Mouse (Mus musculus): ENCODE data around the gene Flvcr2. TPM values are rescaled to one million over a fixed set of nuclear protein-coding genes. Genes with fewer than 3 reads are reported as not detected.

Gene Flvcr2
- polyA plus RNA-seq, 1 experiment from 2014 or later = 2.3 TPM

DNA sequence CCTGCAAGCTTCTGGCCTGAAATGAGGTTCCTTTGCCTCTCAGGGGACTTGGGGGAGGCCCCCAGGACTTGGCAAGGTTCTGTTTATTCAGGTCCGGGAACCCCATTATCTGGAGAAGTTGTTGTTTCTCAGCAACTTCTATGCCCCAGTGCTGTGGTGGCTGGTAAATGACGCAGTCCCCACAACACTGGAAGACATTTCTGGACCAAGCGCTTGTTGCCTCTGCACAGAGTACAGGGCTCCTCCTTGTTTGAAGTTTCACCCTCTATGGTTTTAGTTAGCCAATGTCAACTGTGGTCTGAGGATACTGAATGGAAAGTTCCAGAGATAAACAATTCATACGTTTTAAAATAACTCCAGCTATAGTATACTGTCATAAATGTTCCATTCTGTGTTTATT is 39.4 kb upstream of the Flvcr2 start:
- no peak overlapping the region for H3K27ac ChIP-seq (replicated peaks)
- no peaks in the 10 kb centered on the region for H3K36me3 ChIP-seq
- H3K9ac ChIP-seq = no peak overlapping the region
- no peak for ATAC-seq (ENCODE audit: insufficient number of reproducible peaks, low FRiP score, low TSS enrichment, low read depth)
- H3K4me3 ChIP-seq (replicated peaks) = no peak overlapping the region
- 72% methylated on average over 4 of the region's 4 CpGs for WGBS
- no peak overlapping the region for H3K4me2 ChIP-seq (replicated peaks)
- 0 out of 2 replicates have a peak, but pooled peaks cover 7% of the 10 kb centered on the region for H3K27me3 ChIP-seq
- no peaks in the 10 kb centered on the region for H3K9me3 ChIP-seq (replicated peaks)
- H3K4me1 ChIP-seq = peaks cover 31% of the 10 kb centered on the region

DNA sequence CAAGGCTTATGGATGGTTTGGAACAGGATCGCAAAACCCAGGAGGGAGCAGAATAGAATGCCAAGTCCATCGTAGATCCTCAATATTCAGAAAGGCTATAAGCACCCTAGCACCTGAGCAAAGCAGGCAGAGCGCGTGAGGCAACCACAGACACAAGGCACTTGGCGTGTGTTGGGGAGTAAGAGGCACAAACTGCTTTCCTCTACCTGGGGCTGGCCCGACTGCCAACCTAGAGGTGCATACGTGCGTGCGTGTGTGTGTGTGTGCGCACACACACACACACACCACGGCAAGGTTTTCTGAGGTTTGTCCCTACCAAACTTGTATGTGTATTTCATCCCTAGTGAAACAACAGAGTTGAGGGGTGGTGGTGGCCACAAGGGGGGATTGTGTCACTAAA is 38.9 kb upstream of the Flvcr2 start:
- no peak for ATAC-seq (ENCODE audit: insufficient number of reproducible peaks, low FRiP score, low TSS enrichment, low read depth)
- WGBS = 86% methylated on average over 11 of the region's 11 CpGs
- H3K36me3 ChIP-seq = no peaks in the 10 kb centered on the region
- H3K4me3 ChIP-seq (replicated peaks) = no peak overlapping the region
- H3K9me3 ChIP-seq (replicated peaks) = no peaks in the 10 kb centered on the region
- H3K27me3 ChIP-seq = 0 out of 2 replicates have a peak, but pooled peaks cover 7% of the 10 kb centered on the region
- no peak overlapping the region for H3K9ac ChIP-seq
- H3K4me2 ChIP-seq (replicated peaks) = no peak overlapping the region
- H3K27ac ChIP-seq (replicated peaks) = no peak overlapping the region
- peaks cover 31% of the 10 kb centered on the region for H3K4me1 ChIP-seq

DNA sequence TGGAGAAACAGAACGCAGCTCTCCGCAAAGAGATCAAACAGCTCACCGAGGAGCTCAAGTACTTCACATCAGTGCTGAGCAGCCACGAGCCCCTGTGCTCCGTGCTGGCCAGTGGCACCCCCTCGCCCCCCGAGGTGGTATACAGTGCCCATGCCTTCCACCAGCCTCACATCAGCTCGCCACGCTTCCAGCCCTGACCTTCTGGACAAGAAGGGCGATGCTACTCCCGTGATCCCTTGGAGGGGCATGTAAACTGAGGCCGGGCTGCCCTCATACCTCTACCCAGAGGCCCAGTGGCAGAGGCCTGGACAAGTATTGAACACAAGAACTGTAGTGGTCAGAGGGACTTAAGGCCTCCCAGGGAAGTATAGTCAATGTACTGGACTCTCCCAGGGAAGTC is 37.8 kb upstream of the Flvcr2 start:
- H3K4me3 ChIP-seq (replicated peaks) = no peak overlapping the region
- peaks cover 28% of the 10 kb centered on the region for H3K4me1 ChIP-seq
- H3K27ac ChIP-seq (replicated peaks) = no peak overlapping the region
- 0 out of 2 replicates have a peak, but pooled peaks cover 7% of the 10 kb centered on the region for H3K27me3 ChIP-seq
- H3K9ac ChIP-seq = no peak overlapping the region
- WGBS = 86% methylated on average over 12 of the region's 12 CpGs
- no peaks in the 10 kb centered on the region for H3K9me3 ChIP-seq (replicated peaks)
- ATAC-seq (ENCODE audit: insufficient number of reproducible peaks, low FRiP score, low TSS enrichment, low read depth) = no peak
- H3K4me2 ChIP-seq (replicated peaks) = no peak overlapping the region
- no peaks in the 10 kb centered on the region for H3K36me3 ChIP-seq

DNA sequence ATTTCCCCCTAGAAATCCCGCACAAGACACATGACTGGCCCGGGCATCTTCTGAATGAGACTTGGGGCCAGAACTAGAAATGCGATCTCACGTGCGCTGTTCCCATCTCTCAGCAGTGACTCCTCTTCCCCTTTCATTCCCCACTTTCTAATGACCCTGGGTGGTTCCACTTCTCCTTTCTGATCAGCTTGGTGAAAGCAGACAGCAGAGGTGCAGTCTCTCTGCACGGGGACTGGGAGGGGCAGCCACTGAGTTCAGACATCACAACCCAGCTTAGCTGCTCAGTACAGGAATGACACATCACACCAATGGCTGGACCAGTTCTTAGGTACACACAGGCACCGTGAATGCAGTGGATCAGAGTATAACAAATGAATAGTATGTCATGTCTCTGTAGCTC is 35.6 kb upstream of the Flvcr2 start:
- no peak overlapping the region for H3K27ac ChIP-seq (replicated peaks)
- no peak overlapping the region for H3K9ac ChIP-seq
- H3K4me3 ChIP-seq (replicated peaks) = no peak overlapping the region
- H3K4me2 ChIP-seq (replicated peaks) = no peak overlapping the region
- peaks cover 13% of the 10 kb centered on the region for H3K4me1 ChIP-seq
- 76% methylated on average over 7 of the region's 7 CpGs for WGBS
- no peak for ATAC-seq (ENCODE audit: insufficient number of reproducible peaks, low FRiP score, low TSS enrichment, low read depth)
- 0 out of 2 replicates have a peak, but pooled peaks cover 7% of the 10 kb centered on the region for H3K27me3 ChIP-seq
- H3K36me3 ChIP-seq = no peaks in the 10 kb centered on the region
- no peaks in the 10 kb centered on the region for H3K9me3 ChIP-seq (replicated peaks)

DNA sequence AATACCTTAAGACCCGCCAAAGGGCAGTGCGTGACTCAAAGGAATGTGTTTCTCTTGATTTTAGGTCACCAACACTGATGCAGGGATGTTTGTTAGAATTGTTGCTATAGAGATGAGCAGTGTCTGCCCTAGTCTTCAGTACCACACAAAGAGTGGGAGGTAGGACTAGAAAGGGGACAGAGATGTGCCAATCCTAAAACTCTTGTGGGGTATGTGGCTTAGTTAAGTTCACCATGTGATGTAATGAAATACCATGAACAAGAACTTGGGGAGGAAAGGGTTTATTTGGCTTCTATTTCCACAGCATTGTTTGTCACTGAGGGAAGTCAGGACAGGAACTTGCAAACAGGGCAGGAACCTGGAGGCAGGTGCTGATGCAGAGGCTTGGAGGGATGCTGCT is 33.8 kb upstream of the Flvcr2 start:
- no peak overlapping the region for H3K27ac ChIP-seq (replicated peaks)
- no peak overlapping the region for H3K9ac ChIP-seq
- H3K4me2 ChIP-seq (replicated peaks) = no peak overlapping the region
- no peaks in the 10 kb centered on the region for H3K36me3 ChIP-seq
- H3K4me3 ChIP-seq (replicated peaks) = no peak overlapping the region
- WGBS = 78% methylated on average over 2 of the region's 2 CpGs
- ATAC-seq (ENCODE audit: insufficient number of reproducible peaks, low FRiP score, low TSS enrichment, low read depth) = no peak
- H3K4me1 ChIP-seq = no peaks in the 10 kb centered on the region
- H3K27me3 ChIP-seq = no peaks in the 10 kb centered on the region
- no peaks in the 10 kb centered on the region for H3K9me3 ChIP-seq (replicated peaks)

DNA sequence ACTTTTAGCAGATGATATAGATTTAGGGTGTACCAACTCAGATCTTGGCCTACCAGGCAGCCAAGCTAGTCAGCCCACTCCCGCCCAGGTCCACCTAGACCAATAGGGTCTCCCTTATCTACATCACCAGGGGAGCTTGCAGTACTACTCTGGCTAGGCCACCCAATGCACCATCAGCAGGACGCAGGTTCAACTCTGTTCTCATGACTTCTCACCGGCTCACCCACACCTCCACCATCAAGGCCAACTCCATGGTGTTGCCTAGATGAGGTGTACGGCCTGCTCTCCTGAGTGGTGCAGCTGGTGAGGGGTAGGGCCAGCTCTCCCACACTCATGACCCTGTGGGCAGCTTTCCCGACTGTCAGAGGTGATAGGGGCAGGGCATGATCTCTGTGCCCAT is 32.2 kb upstream of the Flvcr2 start:
- H3K27ac ChIP-seq (replicated peaks) = no peak overlapping the region

DNA sequence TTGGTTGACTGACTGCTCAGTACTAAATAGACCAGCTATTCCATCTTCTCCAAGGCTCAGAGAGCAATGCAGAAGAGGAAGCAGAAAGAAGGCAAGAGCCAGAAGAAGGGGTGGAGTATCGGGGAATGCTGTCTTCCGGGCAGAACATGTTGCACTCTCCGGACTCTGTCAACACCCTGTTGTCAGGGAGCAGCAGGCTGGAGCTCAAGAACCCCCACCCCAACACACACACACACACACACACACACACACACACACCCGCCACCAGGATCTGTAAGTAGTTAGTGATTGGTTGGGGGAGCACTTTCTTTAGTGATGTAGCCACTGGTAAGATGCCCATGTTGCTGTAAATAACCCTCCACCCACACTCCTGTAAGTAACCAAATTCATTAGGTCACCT is 21.0 kb upstream of the Flvcr2 start:
- WGBS = 60% methylated on average over 4 of the region's 4 CpGs

More for the DNA sequence above, 32.2 kb upstream of the Flvcr2 start:
- H3K27me3 ChIP-seq = no peaks in the 10 kb centered on the region
- no peaks in the 10 kb centered on the region for H3K36me3 ChIP-seq
- no peak overlapping the region for H3K4me3 ChIP-seq (replicated peaks)
- no peaks in the 10 kb centered on the region for H3K4me1 ChIP-seq
- no peak for ATAC-seq (ENCODE audit: insufficient number of reproducible peaks, low FRiP score, low TSS enrichment, low read depth)
- H3K4me2 ChIP-seq (replicated peaks) = no peak overlapping the region
- no peaks in the 10 kb centered on the region for H3K9me3 ChIP-seq (replicated peaks)
- no peak overlapping the region for H3K9ac ChIP-seq
- WGBS = 94% methylated on average over 5 of the region's 5 CpGs

DNA sequence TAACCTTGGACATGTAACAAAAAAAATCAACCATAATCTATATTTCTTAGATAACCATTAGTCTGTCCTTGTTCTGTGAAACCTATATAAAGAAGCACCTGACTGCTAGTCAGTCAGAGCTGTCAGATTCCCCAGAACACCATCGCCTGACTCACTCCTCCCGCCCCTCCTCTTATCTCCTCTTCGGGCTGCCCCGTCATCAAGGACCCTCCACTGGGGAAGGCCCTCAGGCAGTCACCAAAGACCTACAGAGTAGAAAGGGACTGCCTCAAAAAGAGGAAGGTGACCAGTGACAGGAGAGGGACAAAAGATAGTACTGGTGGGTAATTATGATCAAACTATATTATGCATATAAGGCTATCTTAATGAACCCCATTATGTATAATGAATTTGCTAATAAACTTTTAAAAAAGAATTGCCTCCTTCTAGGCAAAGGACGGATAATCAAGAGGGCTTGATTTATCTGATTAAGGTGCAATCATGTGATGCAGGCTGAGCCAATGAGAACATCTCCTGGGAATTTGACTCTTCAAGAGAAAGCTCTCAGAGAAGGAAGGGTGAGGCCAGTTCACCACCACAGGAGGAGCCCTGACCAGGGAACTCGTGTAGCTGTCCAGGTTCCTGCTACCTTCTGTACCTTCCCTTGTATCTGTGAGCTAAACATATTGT is 19.5 kb upstream of the Flvcr2 start:
- no peaks in the 10 kb centered on the region for H3K4me1 ChIP-seq
- H3K36me3 ChIP-seq = no peaks in the 10 kb centered on the region
- no peaks in the 10 kb centered on the region for H3K9me3 ChIP-seq (replicated peaks)
- H3K27ac ChIP-seq (replicated peaks) = no peak overlapping the region
- H3K4me3 ChIP-seq (replicated peaks) = no peak overlapping the region
- ATAC-seq (ENCODE audit: insufficient number of reproducible peaks, low FRiP score, low TSS enrichment, low read depth) = no peak
- H3K4me2 ChIP-seq (replicated peaks) = no peak overlapping the region
- WGBS = 49% methylated on average over 6 of the region's 6 CpGs
- no peak overlapping the region for H3K9ac ChIP-seq
- no peaks in the 10 kb centered on the region for H3K27me3 ChIP-seq

More for the DNA sequence above, 21.0 kb upstream of the Flvcr2 start:
- Histone ChIP-seq H3K27ac (replicated peaks) (no peak overlapping the region), H3K4me3 (replicated peaks) (no peak overlapping the region), H3K9ac (no peak overlapping the region), H3K36me3 (no peaks in the 10 kb centered on the region), H3K27me3 (no peaks in the 10 kb centered on the region; the same call in 1 of the 2 replicates), H3K4me2 (replicated peaks) (no peak overlapping the region), H3K4me1 (no peaks in the 10 kb centered on the region), H3K9me3 (replicated peaks) (no peaks in the 10 kb centered on the region)
- ATAC-seq (ENCODE audit: insufficient number of reproducible peaks, low FRiP score, low TSS enrichment, low read depth) = no peak

DNA sequence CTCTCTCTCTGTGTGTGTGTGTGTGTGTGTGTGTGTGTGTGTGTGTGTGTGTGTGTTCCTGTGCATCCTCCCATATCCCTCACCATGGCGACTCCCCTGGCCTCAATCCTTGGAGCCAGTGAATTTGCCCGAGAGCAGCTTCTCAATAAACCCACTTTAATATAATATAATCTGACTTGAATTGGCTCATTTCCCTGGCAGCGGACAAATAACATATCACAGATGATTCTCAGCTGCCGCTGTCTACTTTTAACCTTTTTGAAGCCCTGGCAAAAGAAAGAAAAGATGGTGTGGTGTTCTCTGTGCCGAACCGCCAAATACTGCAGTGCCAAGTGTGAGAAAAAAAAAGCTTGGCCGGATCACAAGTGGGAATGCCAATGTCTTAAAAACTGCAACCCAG is 18.2 kb upstream of the Flvcr2 start:
- 46% methylated on average over 7 of the region's 7 CpGs for WGBS
- no peaks in the 10 kb centered on the region for H3K4me1 ChIP-seq
- no peaks in the 10 kb centered on the region for H3K36me3 ChIP-seq
- ATAC-seq (ENCODE audit: insufficient number of reproducible peaks, low FRiP score, low TSS enrichment, low read depth) = no peak
- no peaks in the 10 kb centered on the region for H3K9me3 ChIP-seq (replicated peaks)
- H3K4me3 ChIP-seq (replicated peaks) = no peak overlapping the region
- no peaks in the 10 kb centered on the region for H3K27me3 ChIP-seq
- no peak overlapping the region for H3K4me2 ChIP-seq (replicated peaks)
- H3K27ac ChIP-seq (replicated peaks) = no peak overlapping the region
- no peak overlapping the region for H3K9ac ChIP-seq

DNA sequence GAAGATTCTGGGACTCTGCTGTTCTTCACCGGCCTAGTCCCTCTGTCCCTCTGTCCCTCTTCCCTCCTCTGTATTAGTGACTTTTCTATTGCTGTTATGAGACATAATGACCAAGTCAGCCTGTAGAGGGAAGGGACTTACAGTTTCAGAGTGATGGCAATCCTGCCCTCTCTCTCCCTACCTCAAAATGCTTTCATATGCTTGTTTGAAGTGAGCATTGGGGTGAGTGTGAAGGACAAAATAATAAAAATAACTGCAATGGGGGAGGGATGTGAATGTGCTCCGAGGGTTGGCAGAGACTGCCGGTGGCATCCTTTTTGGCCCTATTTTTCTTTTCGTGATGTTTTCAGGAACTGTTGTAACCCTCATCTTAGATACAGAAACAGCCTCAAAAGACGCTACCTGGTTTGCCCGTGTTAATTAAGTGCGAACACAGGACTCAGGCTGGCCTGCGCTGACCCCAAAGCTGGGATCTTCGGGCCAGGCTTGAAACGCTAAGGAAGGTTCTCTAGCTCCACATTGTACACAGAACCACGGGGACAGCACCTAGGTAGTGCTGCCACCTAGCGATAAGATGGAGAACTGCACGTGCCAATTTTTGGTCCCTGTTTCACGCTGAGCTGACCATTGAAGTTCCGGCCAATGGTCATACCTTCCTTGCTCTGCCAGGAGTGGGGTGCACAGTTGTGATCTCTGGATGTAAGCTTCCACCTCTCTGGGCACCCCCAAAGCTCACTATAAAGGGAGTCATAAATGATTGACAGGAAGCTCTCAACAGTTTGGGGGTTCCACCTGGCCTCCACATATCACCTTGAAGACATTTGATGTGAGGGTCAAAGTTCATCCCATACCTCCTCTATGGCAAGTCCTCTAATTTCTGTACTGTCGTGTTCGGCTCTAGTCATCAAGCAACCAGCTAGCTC is 17.1 kb upstream of the Flvcr2 start:
- Histone ChIP-seq H3K4me1 (no peaks in the 10 kb centered on the region), H3K36me3 (no peaks in the 10 kb centered on the region), H3K4me2 (replicated peaks) (no peak overlapping the region), H3K4me3 (replicated peaks) (no peak overlapping the region), H3K9me3 (replicated peaks) (no peaks in the 10 kb centered on the region), H3K9ac (no peak overlapping the region), H3K27me3 (no peaks in the 10 kb centered on the region), H3K27ac (replicated peaks) (no peak overlapping the region)
- no peak for ATAC-seq (ENCODE audit: insufficient number of reproducible peaks, low FRiP score, low TSS enrichment, low read depth)
- 38% methylated on average over 17 of the region's 17 CpGs for WGBS

DNA sequence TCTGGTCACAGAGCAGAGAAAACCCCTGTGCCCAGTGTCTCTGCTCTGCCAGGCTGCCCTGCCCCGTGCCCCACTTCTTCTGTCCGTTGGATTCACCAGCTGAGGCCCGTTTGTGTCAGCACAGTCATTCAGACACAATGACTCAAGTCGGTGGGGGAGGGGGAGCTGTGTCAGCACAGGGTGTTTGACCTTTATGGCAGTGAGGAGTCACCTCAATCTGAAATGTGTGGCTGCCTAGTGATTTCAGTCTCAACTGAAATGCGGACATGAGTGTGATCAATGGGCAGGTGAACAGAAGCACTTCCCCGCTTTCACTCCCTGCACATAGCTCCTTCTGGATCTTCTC is 16.4 kb upstream of the Flvcr2 start:
- Histone ChIP-seq H3K9ac (no peak overlapping the region), H3K4me2 (replicated peaks) (no peak overlapping the region), H3K36me3 (no peaks in the 10 kb centered on the region), H3K4me3 (replicated peaks) (no peak overlapping the region), H3K9me3 (replicated peaks) (no peaks in the 10 kb centered on the region), H3K27me3 (no peaks in the 10 kb centered on the region), H3K27ac (replicated peaks) (no peak overlapping the region), H3K4me1 (no peaks in the 10 kb centered on the region)
- whole genome bisulfite sequencing = 70% methylated on average over 6 of the region's 6 CpGs
- ATAC-seq (ENCODE audit: insufficient number of reproducible peaks, low FRiP score, low TSS enrichment, low read depth) = no peak

All from embryonic facial prominence, embryonic 15.5 days (tissue).